In genomic region chr10:42583902-42584435, GRCm38 (mm10) we compare ENCODE assay signal across 10 mouse cellular contexts. TPM values are rescaled to one million over a fixed set of nuclear protein-coding genes. Genes with fewer than 3 reads are reported as not detected.
DNase-seq lines count a peak whose midpoint lies in the region; ATAC-seq lines count a peak whose summit lies in the region.
"Had no signal": no experiment of that assay in that cellular context is flagged by ENCODE, and none has a peak within 500 bp of the region (broad histone marks: within the 10 kb centered on the region; RNA-seq: fewer than 3 reads in every experiment).

No protein-coding gene starts in this region.

- H3K4me1 ChIP-seq in embryonic facial prominence, embryonic 10.5 days = peaks cover 55% of the 10 kb centered on the region
- H3K4me1 ChIP-seq in hindbrain, embryonic 15.5 days (replicated peaks) = peaks cover 28% of the 10 kb centered on the region
- H3K4me1 ChIP-seq in neural tube, embryonic 12.5 days = peaks cover 17% of the 10 kb centered on the region

- ATAC-seq in hindbrain, embryonic 15.5 days (ENCODE audit: low FRiP score, low read depth) = no peak
- no peak for ATAC-seq in neural tube, embryonic 12.5 days (ENCODE audit: low FRiP score, low read depth)
- ATAC-seq: Patski had no signal

- peak overlapping the region; percentile 76 for H3K27ac ChIP-seq in embryonic facial prominence, embryonic 10.5 days (replicated peaks)
- H3K27ac ChIP-seq in hindbrain, embryonic 15.5 days (replicated peaks) = no peak overlapping the region
- H3K27ac ChIP-seq in neural tube, embryonic 12.5 days = no peak overlapping the region

- no peak overlapping the region for H3K9ac ChIP-seq in hindbrain, embryonic 15.5 days
- no peak overlapping the region for H3K9ac ChIP-seq in neural tube, embryonic 12.5 days

- peaks cover 100% of the 10 kb centered on the region for H3K27me3 ChIP-seq in embryonic facial prominence, embryonic 10.5 days (replicated peaks; ENCODE audit: low read depth, poor library complexity, severe bottlenecking)
- peaks cover 81% of the 10 kb centered on the region for H3K27me3 ChIP-seq in hindbrain, embryonic 15.5 days
- peaks cover 98% of the 10 kb centered on the region for H3K27me3 ChIP-seq in neural tube, embryonic 12.5 days (replicated peaks)

- peak overlapping the region; percentile 46 for H3K4me2 ChIP-seq in hindbrain, embryonic 15.5 days
- peak overlapping the region; percentile 40 for H3K4me2 ChIP-seq in neural tube, embryonic 12.5 days (replicated peaks)

- peak overlapping the region; percentile 57 for H3K4me3 ChIP-seq in embryonic facial prominence, embryonic 10.5 days
- H3K4me3 ChIP-seq in hindbrain, embryonic 15.5 days = peak overlapping the region; percentile 21; the same call in 1 of the 2 replicates
- no peak overlapping the region for H3K4me3 ChIP-seq in neural tube, embryonic 12.5 days

- WGBS in embryonic facial prominence, embryonic 10.5 days = under 1% methylated on average over 32 of the region's 32 CpGs
- WGBS in hindbrain, embryonic 15.5 days = under 1% methylated on average over 32 of the region's 32 CpGs
- 1% methylated on average over 32 of the region's 32 CpGs for WGBS in neural tube, embryonic 12.5 days

- H3K36me3 ChIP-seq in embryonic facial prominence, embryonic 10.5 days (replicated peaks) = no peaks in the 10 kb centered on the region
- no peaks in the 10 kb centered on the region for H3K36me3 ChIP-seq in hindbrain, embryonic 15.5 days
- H3K36me3 ChIP-seq in neural tube, embryonic 12.5 days = no peaks in the 10 kb centered on the region

- peak; percentile 34 to 46 for DNase-seq in layer of hippocampus, postnatal 10 days (ENCODE audit: low spot score in 2 of 2)
- DNase-seq in layer of hippocampus, adult 9-10 months (ENCODE audit: low spot score) = no peak
- peak; percentile 65 for DNase-seq in embryonic facial prominence, embryonic 10.5 days (ENCODE audit: low spot score)
- no peak for DNase-seq in thymus, postnatal 25 days
- no peak for DNase-seq in cerebellum, adult 11-12 months
- no peak for DNase-seq in spleen, postnatal 4 days (ENCODE audit: low spot score in 2 of 2)

- H3K9me3 ChIP-seq in embryonic facial prominence, embryonic 10.5 days = peaks cover 4% of the 10 kb centered on the region; the same call in 1 of the 2 replicates
- H3K9me3 ChIP-seq in hindbrain, embryonic 15.5 days = no peaks in the 10 kb centered on the region
- no peaks in the 10 kb centered on the region for H3K9me3 ChIP-seq in neural tube, embryonic 12.5 days

RNA-seq across cellular contexts. Expression of gene Ostm1, which starts 0.3 kb away (rescaled TPM):
- 10 to 100 TPM; 42.9 to 45.4 TPM for total RNA-seq in layer of hippocampus, postnatal 10 days (2021)
- polyA plus RNA-seq in embryonic facial prominence, embryonic 10.5 days (2016; fragmentation: Nextera tagmentation; extraction: Ambion mirVana) = 15.4 and 15.7 TPM in 2 replicates
- 35.0 and 35.4 TPM in 2 replicates for polyA plus RNA-seq in hindbrain, embryonic 15.5 days (2015; fragmentation: Nextera tagmentation; extraction: Ambion mirVana)
- polyA plus RNA-seq in neural tube, embryonic 12.5 days (2016; fragmentation: Nextera tagmentation; extraction: Ambion mirVana) = 21.7 and 24.1 TPM in 2 replicates

RNA-seq across cellular contexts. Expression of gene Nr2e1, which starts 0.5 kb away (rescaled TPM):
- 10 to 100 TPM; 13.1 to 14.1 TPM for total RNA-seq in layer of hippocampus, postnatal 10 days (2021)
- 10.4 and 11.5 TPM in 2 replicates for polyA plus RNA-seq in embryonic facial prominence, embryonic 10.5 days (2016; fragmentation: Nextera tagmentation; extraction: Ambion mirVana)
- polyA plus RNA-seq in hindbrain, embryonic 15.5 days (2015; fragmentation: Nextera tagmentation; extraction: Ambion mirVana) = 0.39 and 0.87 TPM in 2 replicates
- not detected in 2 replicates for polyA plus RNA-seq in neural tube, embryonic 12.5 days (2016; fragmentation: Nextera tagmentation; extraction: Ambion mirVana)
- total RNA-seq: monocyte, adult 5-6 weeks had no signal
- polyA plus RNA-seq: Patski had no signal

Comparison
In these comparisons a context has a peak if more than half of its experiments do, and no peak if none do; other contexts are left out.
1. DNase-seq: peak in layer of hippocampus, postnatal 10 days (2 of 2) and embryonic facial prominence, embryonic 10.5 days (single experiment); none in layer of hippocampus, adult 9-10 months (single experiment), thymus, postnatal 25 days (single experiment), cerebellum, adult 11-12 months (single experiment) and spleen, postnatal 4 days (0 of 2).